Mouse (Mus musculus) liver, embryonic 12.5 days (tissue): ENCODE data around the gene Hist1h2an. TPM values are rescaled to one million over a fixed set of nuclear protein-coding genes. Genes with fewer than 3 reads are reported as not detected.
"Not testable (repeated sequence)": the region's sequence is repeated elsewhere in the genome, so short reads cannot be mapped to it uniquely, and the experiment has no call there.

Experiments used
- ATAC-seq: fragments of 200-750 bp; cut with Nextera tagmentation; 2 replicates; pipeline ENCODE4 v1.8.0; 2017; ENCODE audit warnings: moderate number of reproducible peaks, mild to moderate bottlenecking, moderate library complexity
- H3K27ac ChIP-seq: fragments of 300-500 bp; sonication (generic); 2 replicates; pipeline ENCODE4 v1.5.1; 2016; ENCODE audit warnings: mild to moderate bottlenecking
- H3K27me3 ChIP-seq: fragments of 300-500 bp; sonication (generic); replicated peaks from 2 replicates; pipeline ENCODE4 v1.6.1; 2016; ENCODE audit warnings: mild to moderate bottlenecking, moderate library complexity
- H3K36me3 ChIP-seq: fragments of 300-500 bp; sonication (generic); 2 replicates; pipeline ENCODE4 v1.6.1; 2016; ENCODE audit warnings: mild to moderate bottlenecking, moderate library complexity
- H3K4me1 ChIP-seq: fragments of 300-500 bp; sonication (generic); 2 replicates; pipeline ENCODE4 v1.6.1; 2016
- H3K4me2 ChIP-seq: fragments of 300-500 bp; sonication (generic); 2 replicates; pipeline ENCODE4 v1.6.1; 2016; ENCODE audit warnings: mild to moderate bottlenecking, moderate library complexity
- H3K4me3 ChIP-seq: fragments of 300-500 bp; sonication (generic); 2 replicates; pipeline ENCODE4 v1.5.1; 2016; ENCODE audit warnings: mild to moderate bottlenecking, moderate library complexity
- H3K9ac ChIP-seq: fragments of 300-500 bp; sonication (generic); 2 replicates; pipeline ENCODE4 v1.6.1; 2016; ENCODE audit warnings: mild to moderate bottlenecking, moderate library complexity
- H3K9me3 ChIP-seq: fragments of 300-500 bp; sonication (generic); replicated peaks from 2 replicates; pipeline ENCODE4 v1.6.1; 2016; ENCODE audit warnings: mild to moderate bottlenecking, moderate library complexity
- WGBS: fragments of 180-500 bp; shearing (Covaris S2); methylation state at CpG from one replicate; pipeline ENCODE4 v1.1.7; 2016; ENCODE audit not compliant: insufficient replicate concordance; 5-methylcytosine and 5-hydroxymethylcytosine counted together
- microRNA-seq: library from miRNA; unstranded; fragments of <30 nt; microRNA quantifications from one replicate; pipeline ENCODE4, GENCODE M21; 2017
- polyA plus RNA-seq: library from polyadenylated mRNA; unstranded; fragments of >200 nt; fragmentation: Nextera tagmentation; extraction: Ambion mirVana; gene quantifications from 2 replicates; pipeline ENCODE4 v1.2.1, GENCODE M21; 2016

Gene Hist1h2an
- polyA plus RNA-seq, 1 experiment from 2014 or later, result 14.0 TPM

DNA sequence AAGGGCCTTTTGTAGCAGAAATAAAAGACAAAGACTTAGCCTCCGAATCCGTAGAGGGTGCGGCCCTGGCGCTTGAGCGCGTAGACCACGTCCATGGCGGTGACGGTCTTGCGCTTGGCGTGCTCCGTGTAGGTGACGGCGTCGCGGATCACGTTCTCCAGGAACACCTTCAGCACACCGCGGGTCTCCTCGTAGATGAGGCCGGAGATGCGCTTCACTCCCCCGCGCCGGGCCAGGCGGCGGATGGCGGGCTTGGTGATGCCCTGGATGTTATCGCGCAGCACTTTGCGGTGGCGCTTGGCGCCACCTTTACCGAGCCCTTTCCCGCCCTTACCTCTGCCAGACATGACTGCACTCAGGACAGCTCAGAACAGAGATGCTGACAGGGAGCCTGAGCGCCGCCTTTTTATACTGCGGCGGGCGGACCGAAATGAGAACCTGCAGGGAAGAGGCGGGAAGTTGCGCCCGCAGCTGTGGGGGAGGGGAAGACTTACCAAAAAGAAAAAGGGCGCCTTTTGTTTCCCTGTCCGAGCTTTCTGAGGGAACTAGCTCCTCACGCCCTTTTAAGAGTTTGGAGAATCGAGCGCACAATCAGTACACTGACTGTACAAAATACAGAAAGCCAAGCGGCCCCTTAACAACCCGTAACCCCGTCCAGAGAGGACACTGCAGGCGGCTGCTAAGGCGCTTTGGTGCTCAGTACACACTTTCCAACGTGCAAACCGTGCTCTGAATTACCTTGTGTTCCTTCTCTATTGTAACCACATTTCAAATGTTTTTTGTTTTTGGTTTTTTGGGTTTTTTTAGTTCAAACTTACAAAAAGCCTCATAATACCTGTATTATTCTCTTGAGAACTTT is 36.6 kb downstream of the Hist1h2an start, which contains the start of gene Hist1h4k:
Gene Hist1h4k (minus strand): TSS at position 347 of the 859 bp plus-strand sequence.
- Histone ChIP-seq H3K9ac (peak within 1 kb of the TSS; percentile 80), H3K4me2 (peak within 1 kb of the TSS; percentile 69), H3K4me3 (peak within 1 kb of the TSS; percentile 61), H3K27ac (peak within 1 kb of the TSS; percentile 99), H3K4me1 (peaks cover 46% of the 10 kb centered on the region)
- not testable (repeated sequence) for H3K9me3 ChIP-seq, H3K27me3 ChIP-seq, H3K36me3 ChIP-seq
- ATAC-seq, result peak; percentile 64
- under 1% methylated on average over 41 of the region's 56 CpGs for WGBS

DNA sequence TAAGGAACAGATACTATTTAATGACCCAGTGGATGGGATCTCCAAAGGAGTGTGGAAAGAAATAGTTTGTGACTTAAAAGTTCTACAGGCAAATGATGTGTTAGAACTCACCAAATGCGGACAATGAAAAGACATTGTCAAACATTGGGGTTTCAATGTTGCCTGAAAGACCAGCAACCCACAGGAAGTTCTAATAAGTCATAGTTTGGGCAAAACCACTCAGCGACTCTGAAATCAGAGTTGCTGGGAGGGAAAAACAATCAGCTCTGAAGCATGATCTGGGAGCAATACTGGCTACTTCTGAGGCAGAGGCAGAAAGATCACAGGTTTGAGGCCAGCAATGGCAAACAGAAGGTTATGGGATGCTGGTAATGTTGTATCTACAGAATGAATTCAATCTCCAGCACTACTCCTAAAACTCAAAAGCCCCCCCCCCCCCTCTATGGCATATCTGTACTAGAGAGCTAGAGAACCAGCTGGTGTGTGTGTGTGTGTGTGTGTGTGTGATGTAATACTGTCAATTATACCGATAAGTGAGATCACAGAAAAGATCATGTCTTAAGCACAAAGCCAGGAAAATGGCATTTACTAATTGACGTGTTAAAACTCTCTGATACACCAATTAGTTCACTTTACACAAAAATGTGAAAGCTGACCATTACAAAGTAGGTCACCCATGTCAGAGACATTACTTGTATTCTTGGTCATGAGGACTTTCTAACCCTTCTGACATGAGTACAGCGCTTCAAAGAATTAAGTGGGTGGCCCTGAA is 37.4 kb downstream of the Hist1h2an start:
- H3K4me2 ChIP-seq, result peak overlapping the region; percentile 68
- peaks cover 49% of the 10 kb centered on the region for H3K4me1 ChIP-seq
- H3K27ac ChIP-seq, result peak overlapping the region; percentile 99
- no peaks in the 10 kb centered on the region for H3K9me3 ChIP-seq
- ATAC-seq, result no peak
- H3K36me3 ChIP-seq, result peaks cover 4% of the 10 kb centered on the region
- peak overlapping the region; percentile 80 for H3K9ac ChIP-seq
- peak overlapping the region; percentile 61 for H3K4me3 ChIP-seq
- no peaks in the 10 kb centered on the region for H3K27me3 ChIP-seq
- WGBS, result under 1% methylated on average over 5 of the region's 5 CpGs

DNA sequence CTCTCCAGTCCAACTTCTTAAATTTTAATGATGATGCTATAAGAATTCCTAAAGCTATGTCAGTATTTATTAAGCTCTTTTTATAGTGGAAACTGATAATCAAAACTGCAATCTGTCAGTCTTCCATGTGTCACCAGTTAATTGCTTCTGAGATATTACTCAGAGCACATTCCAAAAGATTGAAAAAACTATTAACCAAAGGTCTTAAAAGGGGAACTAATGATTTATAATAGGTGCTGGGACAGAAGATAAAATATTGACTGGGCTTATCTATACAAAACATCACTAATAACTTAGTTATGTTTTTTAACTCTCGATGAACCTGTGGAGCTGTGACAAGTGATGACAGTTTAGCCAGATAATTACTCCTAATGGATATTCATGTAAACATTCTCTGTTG is 42.0 kb downstream of the Hist1h2an start:
- H3K4me2 ChIP-seq, result no peak overlapping the region
- H3K27ac ChIP-seq, result no peak overlapping the region
- H3K36me3 ChIP-seq, result peaks cover 4% of the 10 kb centered on the region
- H3K4me3 ChIP-seq, result no peak overlapping the region
- H3K4me1 ChIP-seq, result peaks cover 29% of the 10 kb centered on the region
- whole genome bisulfite sequencing, result 30% methylated on average over 1 of the region's 1 CpGs
- no peak for ATAC-seq
- no peaks in the 10 kb centered on the region for H3K9me3 ChIP-seq
- H3K27me3 ChIP-seq, result no peaks in the 10 kb centered on the region
- H3K9ac ChIP-seq, result no peak overlapping the region

Small RNA genes within 50 kb of the gene (microRNA-seq; reads per million reads assigned to microRNA genes)
- not detected for gene Gm19658
- 1.1 reads per million for gene Gm44346
- 1.4 reads per million for gene Gm44454
- not detected for gene Gm44466

Other genes starting within 250 kb of the Hist1h2an start
- 0.05 TPM in 1 of 2 replicates, not detected in the other for gene Olfr1366, start 244.4 kb downstream of the Hist1h2an start, polyA plus RNA-seq
- gene Olfr1535, start 227.3 kb downstream of the Hist1h2an start, polyA plus RNA-seq, result not detected in 2 replicates
- not detected in 2 replicates for gene Olfr1364, start 205.5 kb downstream of the Hist1h2an start, polyA plus RNA-seq
- not detected in 2 replicates for gene Olfr1362, start 173.2 kb downstream of the Hist1h2an start, polyA plus RNA-seq
- not detected in 2 replicates for gene Olfr11, start 144.7 kb downstream of the Hist1h2an start, polyA plus RNA-seq
- gene Olfr1361, start 123.8 kb downstream of the Hist1h2an start, polyA plus RNA-seq, result not detected in 2 replicates
- gene Olfr1360, start 109.8 kb downstream of the Hist1h2an start, polyA plus RNA-seq, result not detected in 2 replicates
- not detected in 2 replicates for gene Olfr1359, start 89.1 kb downstream of the Hist1h2an start, polyA plus RNA-seq
- gene Hist1h2bl, start 71.1 kb downstream of the Hist1h2an start, polyA plus RNA-seq, result 1.5 and 1.7 TPM in 2 replicates
- gene Hist1h2ai, start 70.8 kb downstream of the Hist1h2an start, polyA plus RNA-seq, result 13.8 and 17.6 TPM in 2 replicates
- 8.3 and 14.2 TPM in 2 replicates for gene Hist1h3h, start 69.6 kb downstream of the Hist1h2an start, polyA plus RNA-seq
- gene Hist1h2bm, start 65.2 kb downstream of the Hist1h2an start, polyA plus RNA-seq, result 6.4 and 6.5 TPM in 2 replicates
- 0.59 and 0.75 TPM in 2 replicates for gene Hist1h4j, start 52.2 kb downstream of the Hist1h2an start, polyA plus RNA-seq
- 3.7 and 5.9 TPM in 2 replicates for gene Hist1h4k, start 36.7 kb downstream of the Hist1h2an start, polyA plus RNA-seq
- 42.8 and 58.5 TPM in 2 replicates for gene Hist1h2ak, start 33.4 kb downstream of the Hist1h2an start, polyA plus RNA-seq
- gene Hist1h2bn, start 33.1 kb downstream of the Hist1h2an start, polyA plus RNA-seq, result 8.6 and 8.9 TPM in 2 replicates
- 41.6 and 43.0 TPM in 2 replicates for gene Hist1h1b, start 6.6 kb downstream of the Hist1h2an start, polyA plus RNA-seq
- gene Hist1h3i, start 3.8 kb downstream of the Hist1h2an start, polyA plus RNA-seq, result 169 and 188 TPM in 2 replicates
- gene Hist1h2bp, start 243 bp upstream of the Hist1h2an start, polyA plus RNA-seq, result 3.6 and 5.6 TPM in 2 replicates
- gene Hist1h2bq, start 23.0 kb upstream of the Hist1h2an start, polyA plus RNA-seq, result 24.4 and 26.2 TPM in 2 replicates
- gene Hist1h2ao, start 23.2 kb upstream of the Hist1h2an start, polyA plus RNA-seq, result not detected in 2 replicates
- not detected in 2 replicates for gene Hist1h4m, start 24.5 kb upstream of the Hist1h2an start, polyA plus RNA-seq
- gene Hist1h4n, start 45.0 kb upstream of the Hist1h2an start, polyA plus RNA-seq, result 20.8 and 25.3 TPM in 2 replicates
- 5,867 and 6,049 TPM in 2 replicates for gene Hist1h2ap, start 46.3 kb upstream of the Hist1h2an start, polyA plus RNA-seq
- gene Hist1h2br, start 46.5 kb upstream of the Hist1h2an start, polyA plus RNA-seq, result 25.4 and 26.3 TPM in 2 replicates
- 1.9 and 2.5 TPM in 2 replicates for gene Zfp184, start 157.9 kb upstream of the Hist1h2an start, polyA plus RNA-seq
- not detected in 2 replicates for gene Pom121l2, start 194.0 kb upstream of the Hist1h2an start, polyA plus RNA-seq
- 0.22 and 0.33 TPM in 2 replicates for gene Prss16, start 222.5 kb upstream of the Hist1h2an start, polyA plus RNA-seq
- gene Hist1h2ah, start 248.3 kb upstream of the Hist1h2an start, polyA plus RNA-seq, result 9.3 and 17.8 TPM in 2 replicates
- gene Hist1h2bk, start 248.7 kb upstream of the Hist1h2an start, polyA plus RNA-seq, result 4.4 and 4.8 TPM in 2 replicates